Mouse (Mus musculus) liver, embryonic 14.5 days (tissue): Measurements from ENCODE around the gene Ap1g1. TPM values are rescaled to one million over a fixed set of nuclear protein-coding genes. Genes with fewer than 3 reads are reported as not detected.

ENCODE experiments used
- ATAC-seq: fragments of 200-750 bp; cut with Nextera tagmentation; 2 replicates; pipeline ENCODE4 v1.8.0; 2017; ENCODE audit warnings: moderate number of reproducible peaks, mild to moderate bottlenecking, moderate library complexity; ENCODE audit not compliant: insufficient read depth
- DNase-seq, 3 experiments: peaks; one replicate each; pipeline ENCODE4 v3.0.0-alpha.2; 2012 to 2013; ENCODE audit warnings: low read depth in 3 of 3, low spot score in 3 of 3
- H3K27ac ChIP-seq: fragments of 300-500 bp; sonication (generic); 2 replicates; pipeline ENCODE4 v1.5.1; 2014; ENCODE audit warnings: moderate library complexity, mild to moderate bottlenecking, control low read depth, inconsistent platforms
- H3K27me3 ChIP-seq: fragments of 300-500 bp; sonication (generic); 2 replicates; pipeline ENCODE4 v1.6.1; 2014; ENCODE audit warnings: mild to moderate bottlenecking, low read length, moderate library complexity; ENCODE audit not compliant: control insufficient read depth, insufficient read depth
- H3K36me3 ChIP-seq: fragments of 300-500 bp; sonication (generic); replicated peaks from 2 replicates; pipeline ENCODE4 v1.6.1; 2014; ENCODE audit warnings: low read depth; ENCODE audit not compliant: control insufficient read depth, insufficient read depth
- H3K4me1 ChIP-seq, 2 experiments: fragments of 200-500 bp in 1 of 2; fragments of 300-500 bp in 1 of 2; sonication (generic) in 1 of 2; replicated peaks; 2 replicates each; pipeline ENCODE4 v1.6.1; 2012 to 2014; ENCODE audit warnings: antibody characterized with exemption in 1 of 2, inconsistent platforms in 1 of 2, low read length in 1 of 2; ENCODE audit not compliant: control insufficient read depth in 2 of 2, insufficient read depth in 2 of 2
- H3K4me2 ChIP-seq: fragments of 300-500 bp; sonication (generic); 2 replicates; pipeline ENCODE4 v1.6.1; 2014; ENCODE audit warnings: low read depth, mild to moderate bottlenecking, control low read depth, moderate library complexity
- H3K4me3 ChIP-seq, 2 experiments: fragments of 200-500 bp in 1 of 2; fragments of 300-500 bp in 1 of 2; sonication (generic) in 1 of 2; 2 replicates each; pipeline ENCODE4 v1.5.1; 2012 to 2014; ENCODE audit warnings: low read depth in 2 of 2, low read length in 2 of 2, mild to moderate bottlenecking in 2 of 2, control low read depth in 1 of 2, inconsistent platforms in 1 of 2, moderate library complexity in 1 of 2; ENCODE audit not compliant: insufficient read depth in 1 of 2
- H3K9ac ChIP-seq: fragments of 300-500 bp; sonication (generic); replicated peaks from 2 replicates; pipeline ENCODE4 v1.6.1; 2014; ENCODE audit warnings: mild to moderate bottlenecking, control low read depth, moderate library complexity
- H3K9me3 ChIP-seq: fragments of 300-500 bp; sonication (generic); 2 replicates; pipeline ENCODE4 v1.6.1; 2016; ENCODE audit warnings: low read length, mixed read lengths; ENCODE audit not compliant: control insufficient read depth
- CTCF ChIP-seq: IDR thresholded peaks from 2 replicates; pipeline ENCODE4 v1.5.1; 2016; ENCODE audit warnings: antibody characterized with exemption, low read depth, control low read depth
- EP300 ChIP-seq: IDR thresholded peaks from 2 replicates; pipeline ENCODE4 v1.6.1; 2016; ENCODE audit warnings: antibody characterized with exemption, low read depth
- WGBS: fragments of 180-500 bp; shearing (Covaris S2); extraction: QIAGEN DNeasy Blood & Tissue Kit; methylation state at CpG from one replicate; pipeline ENCODE4 v1.1.7; 2014; ENCODE audit not compliant: insufficient replicate concordance; 5-methylcytosine and 5-hydroxymethylcytosine counted together
- polyA plus RNA-seq, 2 experiments: library from polyadenylated mRNA; depleted of rRNA in 1 of 2; stranded (reverse) in 1 of 2; unstranded in 1 of 2; fragments of >200 nt; fragmentation: Nextera tagmentation in 1 of 2; extraction: Ambion mirVana in 1 of 2; gene quantifications; 2 replicates each; pipeline versions ENCODE4 v1.2.1 to v1.2.3; 2012 to 2014

Ap1g1 gene
- polyA plus RNA-seq, 2 experiments = 10.0 to 13.8 TPM

- WGBS = 85% methylated on average over 5 of the region's 5 CpGs
- DNase-seq (no peak), ATAC-seq (no peak)
- no peak overlapping the region for H3K4me2 ChIP-seq
- TF ChIP-seq CTCF (no peak), EP300 (no peak)
- H3K27ac ChIP-seq = no peak overlapping the region
- H3K27me3 ChIP-seq = no peaks in the 10 kb centered on the region
- H3K4me3 ChIP-seq = no peak overlapping the region
- H3K36me3 ChIP-seq = peaks cover 33% of the 10 kb centered on the region
- H3K4me1 ChIP-seq = no peaks in the 10 kb centered on the region; a peak in 1 of 4 replicates
- no peaks in the 10 kb centered on the region for H3K9me3 ChIP-seq
- no peak overlapping the region for H3K9ac ChIP-seq
Measured at GRCm38 (mm10) chr8:109880012-109880662, 101.8 kb downstream of the Ap1g1 start.

DNA sequence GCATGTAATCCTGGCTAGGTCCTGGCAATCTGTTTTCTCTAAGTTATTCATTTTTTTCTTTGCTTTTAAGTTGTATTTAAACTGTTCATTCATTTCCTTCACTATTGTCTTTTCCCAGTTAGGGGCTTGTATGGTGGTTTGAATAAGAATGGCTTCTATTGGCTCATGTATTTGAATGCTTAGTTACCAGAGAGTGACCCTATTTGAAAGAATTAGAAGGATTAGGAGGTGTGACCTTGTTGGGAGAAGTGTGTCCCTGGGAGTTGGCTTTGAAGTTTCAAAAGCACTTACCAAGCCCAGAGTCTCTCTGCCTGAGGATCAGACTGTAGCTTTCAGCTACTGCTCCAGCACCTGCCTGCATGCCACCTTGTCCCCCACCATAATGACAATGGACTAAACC lies 106.9 kb downstream of the Ap1g1 start:
- Histone ChIP-seq H3K9me3 (no peaks in the 10 kb centered on the region), H3K27me3 (no peaks in the 10 kb centered on the region), H3K36me3 (peaks cover 23% of the 10 kb centered on the region), H3K9ac (no peak overlapping the region), H3K4me2 (no peak overlapping the region), H3K4me3 (no peak overlapping the region), H3K4me1 (no peaks in the 10 kb centered on the region; a peak in 1 of 4 replicates), H3K27ac (no peak overlapping the region)
- TF ChIP-seq CTCF (no peak), EP300 (no peak)
- ATAC-seq (no peak), DNase-seq (no peak)

DNA sequence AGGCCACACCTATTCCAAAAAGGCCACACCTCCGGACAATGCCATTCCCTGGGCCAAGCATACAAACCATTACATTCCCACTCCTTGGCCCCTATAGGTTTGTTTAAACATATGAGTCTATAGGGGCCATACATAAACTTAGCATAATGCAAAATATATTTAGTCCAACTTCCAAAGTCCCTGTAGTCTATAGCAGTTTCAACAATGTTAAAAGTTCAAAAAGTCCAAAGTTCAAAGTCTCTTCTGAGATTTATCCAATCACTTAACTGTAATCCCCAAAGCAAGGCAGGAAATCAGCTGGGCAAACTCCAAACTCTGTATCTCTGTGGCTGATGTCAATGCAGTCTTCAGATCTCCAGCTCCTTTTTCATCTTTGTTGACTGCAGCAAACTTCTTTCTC lies 110.9 kb downstream of the Ap1g1 start:
- H3K27me3 ChIP-seq = no peaks in the 10 kb centered on the region
- 81% methylated on average over 1 of the region's 1 CpGs for WGBS
- H3K9ac ChIP-seq = no peak overlapping the region
- ATAC-seq (no peak), DNase-seq (no peak)
- no peak overlapping the region for H3K4me2 ChIP-seq
- no peak overlapping the region for H3K27ac ChIP-seq
- H3K4me1 ChIP-seq = peaks cover 4 to 6% of the 10 kb centered on the region in 2 experiments; a peak in 2 of 4 replicates
- peaks cover 15% of the 10 kb centered on the region for H3K36me3 ChIP-seq
- H3K9me3 ChIP-seq = no peaks in the 10 kb centered on the region; the same call in 1 of the 2 replicates
- no peak for TF ChIP-seq EP300
- no peak for TF ChIP-seq CTCF
- H3K4me3 ChIP-seq = no peak overlapping the region

GRCm38 (mm10) chr8:109890794-109891585 lies 112.6 kb downstream of the Ap1g1 start:
- Histone ChIP-seq H3K27ac (no peak overlapping the region), H3K4me3 (no peak overlapping the region), H3K9ac (no peak overlapping the region), H3K27me3 (no peaks in the 10 kb centered on the region), H3K4me2 (no peak overlapping the region), H3K9me3 (no peaks in the 10 kb centered on the region; the same call in 1 of the 2 replicates), H3K36me3 (peaks cover 15% of the 10 kb centered on the region), H3K4me1 (peaks cover 4 to 6% of the 10 kb centered on the region in 2 experiments; a peak in 2 of 4 replicates)
- 65% methylated on average over 3 of the region's 3 CpGs for WGBS
- DNase-seq (no peak), ATAC-seq (no peak)
- TF ChIP-seq CTCF (no peak), EP300 (no peak)

DNA sequence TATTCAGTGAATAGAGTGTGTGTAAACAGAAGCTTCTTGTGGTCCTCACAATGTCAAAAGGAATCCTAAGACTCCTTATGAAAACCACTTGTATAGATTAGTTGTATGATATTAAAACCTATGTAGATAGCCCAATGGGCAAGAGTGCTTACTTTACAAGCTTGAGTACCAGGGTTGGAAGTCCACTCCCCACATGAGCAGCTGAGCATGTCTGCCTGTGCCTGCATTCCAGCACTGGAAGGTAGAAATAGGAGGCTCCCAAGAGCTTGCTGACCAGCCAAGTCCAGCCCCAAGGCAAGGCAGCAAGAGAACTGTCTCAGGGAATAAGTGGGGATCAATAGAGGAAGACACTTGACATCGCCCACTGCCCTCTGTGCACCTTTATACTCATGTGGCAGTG lies 116.3 kb downstream of the Ap1g1 start:
- Histone ChIP-seq H3K27me3 (no peaks in the 10 kb centered on the region), H3K4me2 (no peak overlapping the region), H3K4me1 (peaks cover 4 to 6% of the 10 kb centered on the region in 2 experiments; a peak in 2 of 4 replicates), H3K4me3 (no peak overlapping the region), H3K9me3 (no peaks in the 10 kb centered on the region; the same call in 1 of the 2 replicates), H3K27ac (no peak overlapping the region), H3K9ac (no peak overlapping the region), H3K36me3 (peaks cover 8% of the 10 kb centered on the region)
- WGBS = 95% methylated on average over 1 of the region's 1 CpGs
- DNase-seq (no peak), ATAC-seq (no peak)
- no peak for TF ChIP-seq EP300
- TF ChIP-seq CTCF = no peak
